Mouse (Mus musculus) cerebellum, adult 2 months (tissue): ENCODE results near the gene Ppme1. TPM values are rescaled to one million over a fixed set of nuclear protein-coding genes. Genes with fewer than 3 reads are reported as not detected.
A peak's percentile ranks its signal among the peaks of the same experiment; 100 is the strongest.

Experiments used
- DNase-seq, 2 experiments: peaks; one replicate each; pipeline ENCODE4 v3.0.0; 2021
- H3K27ac ChIP-seq: fragments of 200-500 bp; 2 replicates; pipeline ENCODE4 v1.5.1; 2012; ENCODE audit warnings: low read length, control low read depth, inconsistent platforms; ENCODE audit not compliant: insufficient read depth
- H3K27me3 ChIP-seq: fragments of 200-500 bp; 2 replicates; pipeline ENCODE4 v1.6.1; 2012; ENCODE audit warnings: inconsistent platforms, mild to moderate bottlenecking, low read length, moderate library complexity; ENCODE audit not compliant: control insufficient read depth, insufficient read depth
- H3K4me1 ChIP-seq: fragments of 200-500 bp; 2 replicates; pipeline ENCODE4 v1.6.1; 2011; ENCODE audit warnings: low read length; ENCODE audit not compliant: control insufficient read depth, insufficient read depth
- H3K4me3 ChIP-seq: fragments of 200-500 bp; replicated peaks from 2 replicates; pipeline ENCODE3; 2011; ENCODE audit warnings: mild to moderate bottlenecking, low read depth, low read length, control low read depth; ENCODE audit not compliant: insufficient read depth
- CTCF ChIP-seq: fragments of 200-500 bp; IDR thresholded peaks from 2 replicates; pipeline ENCODE4 v1.5.1; 2011; ENCODE audit warnings: low read depth, mild to moderate bottlenecking, control low read depth, low read length, moderate library complexity, borderline replicate concordance; ENCODE audit not compliant: insufficient read depth
- POLR2A ChIP-seq: fragments of 200-500 bp; IDR thresholded peaks from 2 replicates; pipeline ENCODE4 v1.6.1; 2011; ENCODE audit warnings: low read length, control low read depth, borderline replicate concordance; ENCODE audit not compliant: insufficient read depth
- WGBS: fragments of 180-500 bp; shearing (Covaris S2); methylation state at CpG from one replicate; pipeline ENCODE4 v1.1.7; 2018; 5-methylcytosine and 5-hydroxymethylcytosine counted together
- polyA plus RNA-seq: library from polyadenylated mRNA; depleted of rRNA; stranded (reverse); fragments of >200 nt; gene quantifications from 2 replicates; pipeline ENCODE4 v1.2.3, GENCODE M21; 2012

Gene Ppme1
- polyA plus RNA-seq, 1 experiment, result 208 TPM

DNA sequence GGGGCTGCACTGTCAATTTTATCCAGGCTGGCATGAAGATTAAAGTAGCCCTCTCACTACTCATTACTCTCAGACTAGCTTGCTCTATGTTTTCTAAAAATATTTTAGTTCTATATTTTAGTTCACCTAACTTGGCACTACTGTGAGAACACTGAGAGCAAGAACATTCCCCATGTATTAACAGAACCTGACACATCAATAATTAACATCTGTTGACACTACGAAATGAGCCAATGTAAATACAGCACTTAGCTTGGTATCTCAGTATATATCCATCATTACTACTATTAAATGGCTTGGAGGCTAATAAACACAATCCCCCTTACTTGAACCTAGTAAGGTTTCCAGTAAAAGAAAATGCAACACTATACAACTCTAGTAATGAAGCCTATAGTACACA, 15.3 kb downstream of the Ppme1 start:
- no peak for TF ChIP-seq CTCF
- no peak for TF ChIP-seq POLR2A
- Histone ChIP-seq H3K27me3 (no peaks in the 10 kb centered on the region), H3K4me3 (no peak overlapping the region), H3K4me1 (no peaks in the 10 kb centered on the region), H3K27ac (no peak overlapping the region)
- DNase-seq, result no peak
- 82% methylated on average over 1 of the region's 1 CpGs for WGBS

GRCm38 (mm10) chr7:100356324-100356723, 15.8 kb downstream of the Ppme1 start:
- no peak overlapping the region for H3K4me3 ChIP-seq
- H3K27me3 ChIP-seq, result no peaks in the 10 kb centered on the region
- H3K27ac ChIP-seq, result no peak overlapping the region
- 78% methylated on average over 5 of the region's 5 CpGs for WGBS
- no peak for DNase-seq
- no peaks in the 10 kb centered on the region for H3K4me1 ChIP-seq
- TF ChIP-seq CTCF, result no peak
- no peak for TF ChIP-seq POLR2A

- no peak for DNase-seq
- WGBS, result 77% methylated on average over 4 of the region's 4 CpGs
- Histone ChIP-seq H3K4me3 (no peak overlapping the region), H3K27ac (no peak overlapping the region), H3K4me1 (no peaks in the 10 kb centered on the region), H3K27me3 (no peaks in the 10 kb centered on the region)
- TF ChIP-seq CTCF, result no peak
Observed at GRCm38 (mm10) chr7:100354984-100355383, 17.1 kb downstream of the Ppme1 start.

DNA sequence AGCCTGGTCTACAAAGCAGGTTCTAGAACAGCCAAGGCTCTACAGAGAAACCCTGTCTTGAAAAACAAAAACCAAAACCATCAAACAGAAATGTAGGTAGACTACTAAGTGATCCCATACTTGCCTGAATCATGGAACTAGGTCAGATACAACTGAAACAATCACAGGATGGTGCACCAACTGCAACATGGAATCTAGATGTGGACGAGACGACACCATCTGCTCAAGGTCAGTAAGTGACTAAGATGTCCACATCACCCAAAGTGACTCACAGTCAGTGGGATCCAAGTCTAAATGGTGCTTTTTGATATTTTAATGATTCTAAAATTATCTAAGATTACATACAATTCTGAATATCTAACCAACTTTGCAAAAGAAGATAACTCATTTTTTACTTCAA, 36.2 kb downstream of the Ppme1 start:
- no peaks in the 10 kb centered on the region for H3K4me1 ChIP-seq
- no peaks in the 10 kb centered on the region for H3K27me3 ChIP-seq
- WGBS, result 59% methylated on average over 2 of the region's 2 CpGs
- TF ChIP-seq CTCF (no peak), POLR2A (no peak)
- no peak overlapping the region for H3K27ac ChIP-seq
- H3K4me3 ChIP-seq, result no peak overlapping the region
- no peak for DNase-seq

- WGBS, result 98% methylated on average over 3 of the region's 3 CpGs
- no peak overlapping the region for H3K4me3 ChIP-seq
- no peak overlapping the region for H3K27ac ChIP-seq
- H3K4me1 ChIP-seq, result no peaks in the 10 kb centered on the region
- TF ChIP-seq CTCF, result no peak
- no peaks in the 10 kb centered on the region for H3K27me3 ChIP-seq
- DNase-seq, result no peak
Observed at GRCm38 (mm10) chr7:100331269-100331668, 40.8 kb downstream of the Ppme1 start.

DNA sequence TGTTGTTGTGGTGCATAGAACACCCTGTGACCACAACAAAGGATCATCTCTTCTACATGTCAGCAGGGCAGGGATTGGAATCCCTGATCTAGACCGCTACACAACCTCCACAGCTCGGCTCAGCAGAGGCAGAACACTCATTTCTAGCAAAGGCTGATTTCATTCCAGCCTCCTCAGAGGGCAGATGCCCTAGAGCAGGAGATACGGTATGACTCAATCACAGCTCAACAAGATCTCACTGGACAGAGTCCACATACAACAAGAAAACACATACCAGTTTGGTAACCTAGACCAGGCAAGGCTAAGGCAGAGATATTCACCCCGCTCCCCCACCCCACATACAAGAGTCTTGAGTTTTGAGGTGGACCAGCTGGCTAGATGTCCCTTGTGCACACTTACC, 43.5 kb downstream of the Ppme1 start:
- no peak for DNase-seq
- 88% methylated on average over 4 of the region's 4 CpGs for whole genome bisulfite sequencing
- no peaks in the 10 kb centered on the region for H3K4me1 ChIP-seq
- no peaks in the 10 kb centered on the region for H3K27me3 ChIP-seq
- no peak overlapping the region for H3K27ac ChIP-seq
- no peak overlapping the region for H3K4me3 ChIP-seq
- TF ChIP-seq POLR2A (no peak), CTCF (no peak)

GRCm38 (mm10) chr7:100327514-100327913, 44.6 kb downstream of the Ppme1 start:
- Histone ChIP-seq H3K27me3 (no peaks in the 10 kb centered on the region), H3K4me3 (no peak overlapping the region), H3K27ac (no peak overlapping the region), H3K4me1 (no peaks in the 10 kb centered on the region)
- 82% methylated on average over 7 of the region's 7 CpGs for WGBS
- TF ChIP-seq CTCF, result no peak
- TF ChIP-seq POLR2A, result no peak
- no peak for DNase-seq

- peak; percentile 15 to 36 for DNase-seq
- H3K4me1 ChIP-seq, result no peaks in the 10 kb centered on the region
- no peak overlapping the region for H3K27ac ChIP-seq
- no peak overlapping the region for H3K4me3 ChIP-seq
- no peaks in the 10 kb centered on the region for H3K27me3 ChIP-seq
- TF ChIP-seq CTCF (peak; percentile 56; the same call in 1 of the 2 replicates), POLR2A (no peak)
- 62% methylated on average over 6 of the region's 6 CpGs for whole genome bisulfite sequencing
Observed at GRCm38 (mm10) chr7:100325482-100325881, 46.6 kb downstream of the Ppme1 start.
